Mouse (Mus musculus) MEL (cell line): ENCODE data around the gene Cdk2ap2. TPM values are rescaled to one million over a fixed set of nuclear protein-coding genes. Genes with fewer than 3 reads are reported as not detected.

Experiments
- DNase-seq: peaks from one replicate; pipeline ENCODE4 v3.0.0; 2011; ENCODE audit warnings: low read depth, low spot score
- H3K27ac ChIP-seq: 2 replicates; pipeline ENCODE4 v1.5.1; 2012; ENCODE audit warnings: low read depth, mild to moderate bottlenecking, control low read depth, low read length, moderate library complexity; ENCODE audit not compliant: control insufficient read depth
- H3K27me3 ChIP-seq, 2 experiments: fragments of 150-350 bp in 1 of 2; sonication (generic) in 1 of 2; 2 replicates each; pipeline ENCODE4 v1.6.1; 2012; ENCODE audit warnings: low read length in 2 of 2, mild to moderate bottlenecking in 2 of 2, improper control_type of control experiment in 1 of 2, moderate library complexity in 1 of 2; ENCODE audit not compliant: insufficient read depth in 2 of 2, control insufficient read depth in 1 of 2
- H3K36me3 ChIP-seq, 2 experiments: 2 replicates each; pipeline ENCODE4 v1.6.1; 2012 to 2014; ENCODE audit warnings: low read length in 2 of 2, improper control_type of control experiment in 1 of 2, inconsistent platforms in 1 of 2, mild to moderate bottlenecking in 1 of 2; ENCODE audit not compliant: insufficient read depth in 2 of 2, control insufficient read depth in 1 of 2
- H3K4me1 ChIP-seq, 2 experiments: fragments of 150-350 bp in 1 of 2; sonication (generic) in 1 of 2; 2 replicates each; pipeline ENCODE4 v1.6.1; 2012; ENCODE audit warnings: low read length in 2 of 2, improper control_type of control experiment in 1 of 2, mild to moderate bottlenecking in 1 of 2; ENCODE audit not compliant: insufficient read depth in 2 of 2, control insufficient read depth in 1 of 2
- H3K4me3 ChIP-seq, 2 experiments: fragments of 150-350 bp in 1 of 2; sonication (generic) in 1 of 2; 2 replicates each; pipeline ENCODE4 v1.5.1; 2012; ENCODE audit warnings: low read depth in 2 of 2, low read length in 2 of 2, mild to moderate bottlenecking in 2 of 2, moderate library complexity in 2 of 2, control low read depth in 1 of 2, improper control_type of control experiment in 1 of 2; ENCODE audit not compliant: control insufficient read depth in 1 of 2, insufficient read depth in 1 of 2
- H3K79me2 ChIP-seq: 2 replicates; pipeline ENCODE4 v1.6.1; 2012; ENCODE audit warnings: mild to moderate bottlenecking, low read length, moderate library complexity; ENCODE audit not compliant: control insufficient read depth, poor library complexity, insufficient read depth
- H3K9ac ChIP-seq: 2 replicates; pipeline ENCODE4 v1.6.1; 2012; ENCODE audit warnings: low read depth, mild to moderate bottlenecking, control low read depth, low read length, moderate library complexity; ENCODE audit not compliant: control insufficient read depth, poor library complexity, severe bottlenecking
- H3K9me3 ChIP-seq: fragments of 150-350 bp; sonication (generic); replicated peaks from 2 replicates; pipeline ENCODE4 v1.6.1; 2012; ENCODE audit warnings: mild to moderate bottlenecking, low read length, improper control_type of control experiment, moderate library complexity; ENCODE audit not compliant: insufficient read depth
- CHD1 ChIP-seq: IDR thresholded peaks from 2 replicates; pipeline ENCODE4 v1.6.1; 2012; ENCODE audit warnings: low read depth, mild to moderate bottlenecking, inconsistent platforms, low read length, improper control_type of control experiment
- CHD2 ChIP-seq: IDR thresholded peaks from 2 replicates; pipeline ENCODE4 v1.6.1; 2011; ENCODE audit warnings: low read length, improper control_type of control experiment
- CTCF ChIP-seq, 3 experiments: IDR thresholded peaks in 2 of 3; conservative IDR thresholded peaks in 1 of 3; 2 replicates each; pipeline ENCODE4 v1.5.1; 2011 to 2012; ENCODE audit warnings: low read length in 3 of 3, low read depth in 2 of 3, mild to moderate bottlenecking in 2 of 3, improper control_type of control experiment in 1 of 3, inconsistent platforms in 1 of 3, mixed read lengths in 1 of 3, moderate library complexity in 1 of 3; ENCODE audit not compliant: control insufficient read depth in 1 of 3, insufficient read depth in 1 of 3, poor library complexity in 1 of 3, severe bottlenecking in 1 of 3
- EP300 ChIP-seq, 2 experiments: IDR thresholded peaks; 2 replicates each; pipeline ENCODE4 v1.6.1; 2011; ENCODE audit warnings: improper control_type of control experiment in 2 of 2, low read length in 2 of 2, low read depth in 1 of 2, mild to moderate bottlenecking in 1 of 2
- ETS1 ChIP-seq: IDR thresholded peaks from 2 replicates; pipeline ENCODE4 v1.6.1; 2012; ENCODE audit warnings: low read depth, mild to moderate bottlenecking, inconsistent platforms, low read length, improper control_type of control experiment, moderate library complexity
- GATA1 ChIP-seq: IDR thresholded peaks from 2 replicates; pipeline ENCODE4 v1.6.1; 2011; ENCODE audit warnings: low read depth, low read length, improper control_type of control experiment
- HCFC1 ChIP-seq: IDR thresholded peaks from 2 replicates; pipeline ENCODE4 v1.6.1; 2012; ENCODE audit warnings: low read depth, mild to moderate bottlenecking, inconsistent platforms, low read length, improper control_type of control experiment, moderate library complexity
- JUND ChIP-seq: IDR thresholded peaks from 2 replicates; pipeline ENCODE4 v1.6.1; 2011; ENCODE audit warnings: low read depth, mild to moderate bottlenecking, improper control_type of control experiment, low read length
- KAT2A ChIP-seq: conservative IDR thresholded peaks from 2 replicates; pipeline ENCODE4 v1.6.1; 2012; ENCODE audit warnings: low read depth, low read length, improper control_type of control experiment, inconsistent platforms
- MAX ChIP-seq: IDR thresholded peaks from 2 replicates; pipeline ENCODE4 v1.6.1; 2011; ENCODE audit warnings: low read length, improper control_type of control experiment
- MAZ ChIP-seq: IDR thresholded peaks from 2 replicates; pipeline ENCODE4 v1.6.1; 2012; ENCODE audit warnings: low read depth, mild to moderate bottlenecking, inconsistent platforms, low read length, improper control_type of control experiment
- MEF2A ChIP-seq: IDR thresholded peaks from 2 replicates; pipeline ENCODE4 v1.6.1; 2014; ENCODE audit warnings: low read depth, mild to moderate bottlenecking, inconsistent platforms, low read length, improper control_type of control experiment; ENCODE audit not compliant: poor library complexity, insufficient replicate concordance, severe bottlenecking; ENCODE audit errors: extremely low read depth
- MXI1 ChIP-seq: IDR thresholded peaks from 2 replicates; pipeline ENCODE4 v1.6.1; 2011; ENCODE audit warnings: mild to moderate bottlenecking, low read depth, low read length, improper control_type of control experiment
- MYB ChIP-seq: IDR thresholded peaks from 2 replicates; pipeline ENCODE4 v1.6.1; 2011; ENCODE audit warnings: mild to moderate bottlenecking, low read depth, low read length, improper control_type of control experiment
- MYC ChIP-seq: IDR thresholded peaks from 2 replicates; pipeline ENCODE4 v1.6.1; 2011; ENCODE audit warnings: low read depth, mild to moderate bottlenecking, low read length, improper control_type of control experiment, moderate library complexity
- POLR2A ChIP-seq, 2 experiments: IDR thresholded peaks; 2 replicates each; pipeline ENCODE4 v1.6.1; 2011 to 2012; ENCODE audit warnings: low read length in 2 of 2, mild to moderate bottlenecking in 2 of 2, control low read depth in 1 of 2, improper control_type of control experiment in 1 of 2, low read depth in 1 of 2, moderate library complexity in 1 of 2; ENCODE audit not compliant: control insufficient read depth in 1 of 2, insufficient read depth in 1 of 2, poor library complexity in 1 of 2
- POLR2AphosphoS2 ChIP-seq: IDR thresholded peaks from 2 replicates; pipeline ENCODE4 v1.6.1; 2011; ENCODE audit warnings: low read length, improper control_type of control experiment
- RAD21 ChIP-seq: IDR thresholded peaks from 2 replicates; pipeline ENCODE4 v1.6.1; 2011; ENCODE audit warnings: mild to moderate bottlenecking, low read depth, low read length, improper control_type of control experiment
- SIN3A ChIP-seq: IDR thresholded peaks from 2 replicates; pipeline ENCODE4 v1.6.1; 2012; ENCODE audit warnings: low read length, improper control_type of control experiment, inconsistent platforms
- TAL1 ChIP-seq: IDR thresholded peaks from 2 replicates; pipeline ENCODE4 v1.6.1; 2012; ENCODE audit warnings: mild to moderate bottlenecking, inconsistent platforms, low read length, moderate library complexity, mixed read lengths
- USF1 ChIP-seq: IDR thresholded peaks from 2 replicates; pipeline ENCODE4 v1.6.1; 2014; ENCODE audit warnings: low read depth, mild to moderate bottlenecking, inconsistent platforms, low read length, improper control_type of control experiment, moderate library complexity
- USF2 ChIP-seq, 2 experiments: IDR thresholded peaks; 2 replicates each; pipeline ENCODE4 v1.6.1; 2011 to 2012; ENCODE audit warnings: improper control_type of control experiment in 2 of 2, low read length in 2 of 2, borderline replicate concordance in 1 of 2, inconsistent platforms in 1 of 2, low read depth in 1 of 2, mild to moderate bottlenecking in 1 of 2; ENCODE audit not compliant: insufficient read depth in 1 of 2
- ZC3H11A ChIP-seq: IDR thresholded peaks from 2 replicates; pipeline ENCODE4 v1.6.1; 2012; ENCODE audit warnings: low read depth, mild to moderate bottlenecking, inconsistent platforms, low read length, improper control_type of control experiment
- ZMIZ1 ChIP-seq: IDR thresholded peaks from 2 replicates; pipeline ENCODE4 v1.6.1; 2012; ENCODE audit warnings: low read depth, mild to moderate bottlenecking, inconsistent platforms, low read length, improper control_type of control experiment, moderate library complexity
- polyA plus RNA-seq, 2 experiments: library from polyadenylated mRNA; stranded (reverse) in 1 of 2; unstranded in 1 of 2; fragments of >175 nt in 1 of 2; fragments of >200 nt in 1 of 2; gene quantifications; 2 replicates each; pipeline versions ENCODE4 v1.2.1 to v1.2.4; 2012; ENCODE audit warnings: low replicate concordance in 2 of 2, low read depth in 1 of 2; ENCODE audit not compliant: insufficient read length in 2 of 2, insufficient read depth in 1 of 2, missing spikeins in 1 of 2
- total RNA-seq: library from RNA; depleted of rRNA; stranded (reverse); fragments of 300-350 nt; gene quantifications from 2 replicates; pipeline ENCODE4 v1.2.3, GENCODE M21; 2012

Gene Cdk2ap2
- total and polyA plus RNA-seq, 3 experiments = 53.5 to 97.6 TPM; not detected in 1

DNA sequence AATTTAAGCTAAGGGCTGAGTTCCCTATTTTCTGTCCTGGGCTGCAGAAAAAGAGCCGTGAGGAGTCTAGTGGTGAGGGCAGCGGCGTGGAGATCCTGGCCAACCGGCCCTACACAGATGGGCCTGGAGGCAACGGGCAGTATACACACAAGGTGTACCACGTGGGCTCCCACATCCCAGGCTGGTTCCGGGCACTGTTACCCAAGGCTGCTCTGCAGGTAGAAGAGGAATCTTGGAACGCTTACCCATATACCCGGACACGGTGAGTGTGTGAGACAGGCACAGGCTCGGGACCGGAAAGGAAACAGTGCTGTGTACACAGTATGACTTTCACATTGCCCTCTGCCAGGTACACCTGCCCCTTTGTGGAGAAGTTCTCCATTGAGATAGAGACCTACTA lies 5.6 kb downstream of the Cdk2ap2 start:
- no peak overlapping the region for H3K4me3 ChIP-seq
- H3K27ac ChIP-seq = no peak overlapping the region
- peaks cover 0 to 18% of the 10 kb centered on the region in 2 experiments; a peak in 3 of 4 replicates for H3K4me1 ChIP-seq
- peaks cover 0 to 4% of the 10 kb centered on the region in 2 experiments; a peak in 1 of 4 replicates for H3K36me3 ChIP-seq
- no peaks in the 10 kb centered on the region for H3K9me3 ChIP-seq
- no peak for DNase-seq
- H3K9ac ChIP-seq = no peak overlapping the region
- peaks cover 6% of the 10 kb centered on the region for H3K79me2 ChIP-seq
- H3K27me3 ChIP-seq = no peaks in the 10 kb centered on the region
- TF ChIP-seq ZMIZ1 (no peak), JUND (no peak), ETS1 (no peak), ZC3H11A (no peak), EP300 (IDR thresholded peaks at IDR 0.05; ENCODE audit: low read depth in 1 of 2, low read length in 2 of 2) (no peak), CHD1 (no peak), CHD2 (no peak)

DNA sequence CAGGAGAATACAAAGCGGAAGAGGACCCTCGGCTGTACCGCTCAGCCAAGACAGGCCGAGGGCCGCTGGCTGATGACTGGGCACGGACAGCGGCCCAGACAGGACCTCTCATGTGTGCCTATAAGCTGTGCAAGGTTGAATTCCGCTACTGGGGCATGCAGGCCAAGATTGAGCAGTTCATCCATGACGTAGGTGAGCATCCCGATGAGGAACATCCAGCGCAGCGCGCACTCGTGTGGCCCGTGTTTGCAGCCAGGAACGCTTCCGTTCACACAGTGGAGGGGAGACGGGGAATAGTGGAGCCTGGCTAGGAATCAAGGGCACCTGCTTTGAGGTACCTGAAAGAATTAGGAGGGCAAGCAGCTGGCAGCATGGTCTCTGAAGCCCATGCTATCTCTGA lies 6.3 kb downstream of the Cdk2ap2 start:
- H3K27me3 ChIP-seq = no peaks in the 10 kb centered on the region
- H3K79me2 ChIP-seq = peaks cover 6% of the 10 kb centered on the region
- no peak overlapping the region for H3K4me3 ChIP-seq
- peaks cover 0 to 11% of the 10 kb centered on the region in 2 experiments; a peak in 2 of 4 replicates for H3K4me1 ChIP-seq
- TF ChIP-seq POLR2AphosphoS2 (no peak), SIN3A (no peak), CTCF (IDR thresholded peaks at IDR 0.05 in 2 of 3, conservative IDR thresholded peaks at IDR 0.05 in 1 of 3; ENCODE audit: control insufficient read depth in 1 of 3, insufficient read depth in 1 of 3, low read depth in 2 of 3, low read length in 3 of 3, poor library complexity in 1 of 3, severe bottlenecking in 1 of 3) (no peak), MXI1 (no peak), GATA1 (no peak), MYC (no peak), USF2 (IDR thresholded peaks at IDR 0.05; ENCODE audit: borderline replicate concordance in 1 of 2, insufficient read depth in 1 of 2, low read depth in 1 of 2, low read length in 2 of 2) (no peak), KAT2A (no peak), CHD2 (no peak), POLR2A (IDR thresholded peaks at IDR 0.05; ENCODE audit: control insufficient read depth in 1 of 2, insufficient read depth in 1 of 2, low read depth in 1 of 2, low read length in 2 of 2, poor library complexity in 1 of 2) (no peak), TAL1 (no peak), USF1 (no peak), RAD21 (no peak), MEF2A (no peak), HCFC1 (no peak), MAX (no peak), MYB (no peak), MAZ (no peak), CHD1 (no peak)
- TF ChIP-seq, all 39 proteins: peak for 0
- H3K9ac ChIP-seq = no peak overlapping the region
- H3K9me3 ChIP-seq = no peaks in the 10 kb centered on the region
- no peak for DNase-seq
- peaks cover 0 to 2% of the 10 kb centered on the region in 2 experiments; a peak in 1 of 4 replicates for H3K36me3 ChIP-seq
- no peak overlapping the region for H3K27ac ChIP-seq
